Mouse (Mus musculus) forebrain, postnatal 0 days (tissue): ENCODE measurements at regions not wholly inside any gene's neighbourhood (a gene's known extent, or its start where the extent isn't known, plus 50 kb on each side); places are given as distances from the start of the nearest gene placed in this dataset.

ENCODE experiments used
- ATAC-seq: fragments of 200-750 bp; cut with Nextera tagmentation; 2 replicates; pipeline ENCODE4 v1.8.0; 2017; ENCODE audit warnings: mild to moderate bottlenecking, moderate library complexity
- DNase-seq: peaks from one replicate; pipeline ENCODE4 v3.0.0-alpha.2; 2015
- H3K27ac ChIP-seq: fragments of 300-500 bp; sonication (generic); 2 replicates; pipeline ENCODE4 v1.5.1; 2014; ENCODE audit warnings: low read depth, mild to moderate bottlenecking, antibody characterized with exemption, low read length, moderate library complexity, mixed read lengths
- H3K27me3 ChIP-seq: fragments of 300-500 bp; sonication (generic); 2 replicates; pipeline ENCODE4 v1.6.1; 2014; ENCODE audit warnings: mild to moderate bottlenecking, low read length, mixed read lengths; ENCODE audit not compliant: insufficient read depth
- H3K36me3 ChIP-seq: fragments of 300-500 bp; sonication (generic); 2 replicates; pipeline ENCODE4 v1.6.1; 2014; ENCODE audit warnings: mild to moderate bottlenecking, moderate library complexity; ENCODE audit not compliant: insufficient read depth
- H3K4me1 ChIP-seq: fragments of 300-500 bp; sonication (generic); 2 replicates; pipeline ENCODE4 v1.6.1; 2014; ENCODE audit warnings: antibody characterized with exemption; ENCODE audit not compliant: insufficient read depth
- H3K4me2 ChIP-seq: fragments of 300-500 bp; sonication (generic); 2 replicates; pipeline ENCODE4 v1.6.1; 2014; ENCODE audit warnings: low read depth, mild to moderate bottlenecking, moderate library complexity
- H3K4me3 ChIP-seq: fragments of 300-500 bp; sonication (generic); 2 replicates; pipeline ENCODE4 v1.5.1; 2014; ENCODE audit warnings: low read depth, low read length, mixed read lengths
- H3K9ac ChIP-seq: fragments of 300-500 bp; sonication (generic); 2 replicates; pipeline ENCODE4 v1.6.1; 2014; ENCODE audit warnings: mild to moderate bottlenecking
- H3K9me3 ChIP-seq: fragments of 300-500 bp; sonication (generic); 2 replicates; pipeline ENCODE4 v1.6.1; 2016; ENCODE audit warnings: low read length
- CTCF ChIP-seq: sonication (generic); IDR thresholded peaks from 2 replicates; pipeline ENCODE4 v1.5.1; 2016; ENCODE audit warnings: antibody characterized with exemption, control low read depth, low read depth
- WGBS: fragments of 180-500 bp; shearing (Covaris S2); extraction: QIAGEN DNeasy Blood & Tissue Kit; methylation state at CpG from one replicate; pipeline ENCODE4 v1.1.7; 2014; 5-methylcytosine and 5-hydroxymethylcytosine counted together

DNA sequence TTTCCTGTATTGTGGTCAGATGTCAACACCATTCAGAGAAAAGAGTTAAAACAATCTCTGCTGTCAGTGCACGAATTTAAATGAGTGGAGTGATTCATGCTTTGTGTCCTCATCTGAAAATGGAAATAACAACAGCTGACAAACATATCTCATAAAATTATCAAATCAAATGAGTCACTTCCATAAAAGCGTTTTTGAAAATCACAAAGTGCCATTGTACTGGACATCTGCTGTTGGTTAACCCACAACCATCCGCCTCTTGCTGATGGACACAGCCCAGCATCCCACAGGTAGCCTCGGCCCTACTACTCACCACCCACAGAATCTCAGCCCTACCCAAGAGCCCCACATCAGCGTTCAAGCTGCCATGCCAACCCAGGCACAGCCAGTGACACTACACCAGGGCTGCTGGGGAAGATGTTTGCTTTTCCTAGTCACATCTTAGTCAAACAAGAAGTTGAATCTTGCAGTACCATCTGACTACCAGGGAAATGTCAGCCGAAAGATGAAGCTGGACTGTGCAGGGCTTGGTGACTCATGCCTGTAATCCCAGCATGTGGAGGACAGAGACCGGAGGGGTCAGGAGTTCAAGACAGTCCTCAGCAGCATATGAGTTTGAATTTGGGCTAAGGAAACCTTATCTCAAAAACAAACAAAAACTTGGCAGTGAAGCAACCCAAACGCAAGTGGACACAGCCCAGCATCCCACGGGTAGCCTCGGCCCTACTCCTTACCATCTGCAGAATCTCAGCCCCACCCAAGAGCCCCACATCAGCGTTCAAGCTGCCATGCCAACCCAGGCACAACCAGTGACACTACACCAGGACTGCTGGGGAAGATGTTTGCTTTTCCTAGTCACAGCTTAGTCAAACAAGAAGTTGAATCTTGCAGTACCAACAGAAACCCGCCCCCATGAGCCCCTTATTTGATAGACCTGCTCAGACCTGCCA is 131.9 kb upstream of the Noct start:
- H3K27ac ChIP-seq: no peak overlapping the region; the same call in 1 of the 2 replicates
- H3K9me3 ChIP-seq: no peaks in the 10 kb centered on the region
- H3K9ac ChIP-seq: no peak overlapping the region
- TF ChIP-seq CTCF: no peak
- DNase-seq (no peak), ATAC-seq (no peak)
- no peak overlapping the region for H3K4me2 ChIP-seq
- 81% methylated on average over 12 of the region's 12 CpGs for WGBS
- H3K36me3 ChIP-seq: no peaks in the 10 kb centered on the region
- H3K27me3 ChIP-seq: no peaks in the 10 kb centered on the region
- no peak overlapping the region for H3K4me3 ChIP-seq
- peaks cover 11% of the 10 kb centered on the region; the same call in 1 of the 2 replicates for H3K4me1 ChIP-seq

- Histone ChIP-seq H3K4me2 (peak overlapping the region; percentile 35), H3K27me3 (no peaks in the 10 kb centered on the region), H3K9me3 (no peaks in the 10 kb centered on the region), H3K4me1 (peaks cover 11% of the 10 kb centered on the region; the same call in 1 of the 2 replicates), H3K4me3 (0 out of 2 replicates have a peak overlapping the region, but pooled peaks have one; percentile 4), H3K27ac (peak overlapping the region; percentile 89), H3K9ac (0 out of 2 replicates have a peak overlapping the region, but pooled peaks have one; percentile 11), H3K36me3 (no peaks in the 10 kb centered on the region)
- DNase-seq (peak; percentile 92), ATAC-seq (peak; percentile 90)
- TF ChIP-seq CTCF: no peak
- 13% methylated on average over 14 of the region's 14 CpGs for WGBS
Observed at GRCm38 (mm10) chr3:51095847-51096447, 128.3 kb upstream of the Noct start.

DNA sequence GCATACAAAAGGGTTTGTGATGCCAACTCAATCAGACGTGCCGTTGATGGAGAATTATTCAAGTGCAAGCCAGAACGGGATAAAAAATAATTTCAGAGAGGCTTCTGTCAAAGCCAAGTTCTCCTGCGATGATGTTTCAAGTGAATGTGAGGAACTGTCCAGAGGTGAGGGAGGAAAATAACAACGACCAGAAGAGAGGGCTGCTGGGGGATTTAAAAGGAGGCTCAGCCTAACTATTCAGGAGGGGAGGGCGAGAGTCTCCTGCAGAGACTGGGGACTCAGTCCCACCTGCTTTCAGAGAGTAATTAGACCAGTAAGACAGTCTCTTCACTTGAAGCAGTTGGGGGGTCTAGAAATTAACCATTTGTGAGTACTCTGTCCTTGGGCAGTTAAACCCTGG is 127.7 kb upstream of the Noct start:
- Histone ChIP-seq H3K36me3 (no peaks in the 10 kb centered on the region), H3K27ac (peak overlapping the region; percentile 89), H3K4me2 (peak overlapping the region; percentile 35), H3K27me3 (no peaks in the 10 kb centered on the region), H3K4me1 (peaks cover 11% of the 10 kb centered on the region; the same call in 1 of the 2 replicates), H3K9me3 (no peaks in the 10 kb centered on the region), H3K4me3 (peak overlapping the region; percentile 4; the same call in 1 of the 2 replicates), H3K9ac (0 out of 2 replicates have a peak overlapping the region, but pooled peaks have one; percentile 11)
- DNase-seq (peak; percentile 84), ATAC-seq (peak; percentile 53)
- TF ChIP-seq CTCF: no peak
- WGBS: 7% methylated on average over 6 of the region's 6 CpGs

DNA sequence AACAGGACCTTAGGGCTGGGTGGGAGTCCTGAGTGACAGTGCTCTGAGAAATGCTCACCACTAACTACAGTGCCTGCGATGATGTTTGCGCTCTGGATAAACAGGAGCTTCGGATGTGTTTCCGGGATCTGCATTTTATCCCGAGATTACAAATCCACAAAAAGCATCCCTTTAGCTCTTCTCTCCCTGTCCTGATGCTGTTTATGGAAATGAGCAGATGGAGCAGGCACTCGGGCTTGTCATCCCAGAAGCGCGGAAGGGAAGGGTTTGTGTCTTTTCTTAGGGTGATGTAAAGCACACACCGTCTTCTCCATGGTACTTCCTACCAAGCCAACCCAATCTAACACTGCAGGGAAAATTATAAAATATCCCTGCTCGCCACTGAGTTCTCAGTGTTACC is 126.9 kb upstream of the Noct start:
- ATAC-seq (peak; percentile 42), DNase-seq (peak; percentile 73)
- TF ChIP-seq CTCF: no peak
- H3K4me3 ChIP-seq: no peak overlapping the region
- H3K9ac ChIP-seq: peak overlapping the region; percentile 14; the same call in 1 of the 2 replicates
- peak overlapping the region; percentile 21; the same call in 1 of the 2 replicates for H3K4me2 ChIP-seq
- H3K9me3 ChIP-seq: no peaks in the 10 kb centered on the region
- H3K36me3 ChIP-seq: no peaks in the 10 kb centered on the region
- 47% methylated on average over 10 of the region's 10 CpGs for WGBS
- peaks cover 11% of the 10 kb centered on the region; the same call in 1 of the 2 replicates for H3K4me1 ChIP-seq
- peak overlapping the region; percentile 85 for H3K27ac ChIP-seq
- no peaks in the 10 kb centered on the region for H3K27me3 ChIP-seq

DNA sequence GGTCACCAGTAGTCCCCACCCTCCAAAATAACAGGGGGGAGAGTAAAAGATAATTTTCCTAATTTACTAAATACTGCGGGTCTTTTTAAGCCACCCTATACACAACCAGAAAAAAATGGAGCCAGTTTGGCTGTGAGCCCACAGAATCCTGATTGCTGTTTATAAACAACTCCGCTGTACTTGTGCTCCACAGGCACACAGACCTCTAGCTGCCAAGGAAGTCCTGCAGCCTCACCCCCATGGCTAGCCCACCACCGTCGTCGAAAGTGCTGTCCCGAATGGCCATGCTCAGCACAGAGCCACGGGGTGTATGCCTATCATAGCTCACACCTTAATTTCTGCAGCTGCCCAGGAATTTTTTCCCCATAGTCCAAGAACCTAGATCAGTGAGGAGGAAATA is 124.3 kb upstream of the Noct start:
- H3K36me3 ChIP-seq: no peaks in the 10 kb centered on the region
- no peak overlapping the region for H3K4me2 ChIP-seq
- H3K9ac ChIP-seq: no peak overlapping the region
- no peak overlapping the region for H3K4me3 ChIP-seq
- 56% methylated on average over 7 of the region's 7 CpGs for WGBS
- ATAC-seq (no peak), DNase-seq (no peak)
- TF ChIP-seq CTCF: no peak
- H3K27me3 ChIP-seq: no peaks in the 10 kb centered on the region
- no peak overlapping the region for H3K27ac ChIP-seq
- peaks cover 8% of the 10 kb centered on the region; the same call in 1 of the 2 replicates for H3K4me1 ChIP-seq
- no peaks in the 10 kb centered on the region for H3K9me3 ChIP-seq

GRCm38 (mm10) chr3:51108639-51109202 is 115.5 kb upstream of the Noct start:
- no peaks in the 10 kb centered on the region for H3K36me3 ChIP-seq
- no peaks in the 10 kb centered on the region for H3K27me3 ChIP-seq
- no peak for TF ChIP-seq CTCF
- ATAC-seq (peak; percentile 54), DNase-seq (no peak)
- H3K9ac ChIP-seq: no peak overlapping the region
- H3K4me3 ChIP-seq: no peak overlapping the region
- WGBS: 24% methylated on average over 12 of the region's 12 CpGs
- H3K4me2 ChIP-seq: no peak overlapping the region
- peaks cover 4% of the 10 kb centered on the region for H3K4me1 ChIP-seq
- H3K27ac ChIP-seq: no peak overlapping the region
- no peaks in the 10 kb centered on the region for H3K9me3 ChIP-seq
